Mouse (Mus musculus): ENCODE results near the gene Slc16a13.

Gene Slc16a13

DNA sequence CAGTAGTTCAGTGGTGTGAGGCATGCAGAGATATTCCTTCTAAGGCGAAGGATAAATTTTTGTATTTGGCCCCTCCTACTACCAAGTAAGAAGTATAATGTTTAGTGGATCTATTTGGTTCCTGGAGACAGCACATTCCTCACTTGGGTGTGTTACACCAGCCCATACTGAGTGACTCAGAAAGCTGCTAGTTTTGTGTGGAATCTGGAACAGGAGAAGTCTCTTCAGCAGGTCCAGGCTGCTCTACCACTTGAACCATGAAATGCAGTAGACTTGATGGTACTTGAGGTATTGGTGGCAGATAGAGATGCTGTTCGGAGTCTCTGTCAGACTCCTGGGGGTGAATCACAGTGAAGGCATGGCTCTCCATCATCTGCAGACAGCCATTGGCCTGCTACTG lies 10.2 kb downstream of the Slc16a13 start:
- no peak for DNase-seq (ENCODE audit: low spot score)

DNA sequence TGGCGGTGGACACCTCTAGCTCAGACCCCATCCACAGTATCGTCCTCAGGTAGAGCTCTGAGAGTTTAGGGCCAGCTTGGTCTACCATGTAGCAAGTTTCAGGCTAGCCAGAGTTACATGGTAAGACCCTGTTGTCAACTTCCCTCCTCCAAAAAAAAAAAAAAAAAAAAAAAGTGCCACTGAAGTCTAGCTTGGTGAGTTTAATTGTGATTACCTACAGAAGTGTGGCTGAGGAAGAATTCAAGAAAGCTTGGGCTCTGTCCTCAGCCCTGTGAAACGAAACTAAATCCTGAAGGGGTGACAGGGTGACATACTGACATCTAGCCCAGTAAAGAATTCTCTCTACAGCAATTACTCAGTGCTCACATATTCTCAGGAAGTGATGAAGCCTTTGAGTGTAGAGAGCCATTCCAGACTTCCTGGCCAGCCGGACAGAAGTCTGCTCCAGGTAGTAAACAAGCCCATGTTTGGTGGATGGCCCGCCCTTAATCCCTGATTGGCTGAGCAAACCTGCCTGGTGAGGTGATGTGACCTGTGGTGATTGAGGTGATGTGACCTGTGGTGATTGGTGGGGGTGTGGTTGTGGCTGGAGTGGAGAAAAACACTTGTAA lies 12.0 kb downstream of the Slc16a13 start:
- no peak for DNase-seq (ENCODE audit: low spot score)

DNA sequence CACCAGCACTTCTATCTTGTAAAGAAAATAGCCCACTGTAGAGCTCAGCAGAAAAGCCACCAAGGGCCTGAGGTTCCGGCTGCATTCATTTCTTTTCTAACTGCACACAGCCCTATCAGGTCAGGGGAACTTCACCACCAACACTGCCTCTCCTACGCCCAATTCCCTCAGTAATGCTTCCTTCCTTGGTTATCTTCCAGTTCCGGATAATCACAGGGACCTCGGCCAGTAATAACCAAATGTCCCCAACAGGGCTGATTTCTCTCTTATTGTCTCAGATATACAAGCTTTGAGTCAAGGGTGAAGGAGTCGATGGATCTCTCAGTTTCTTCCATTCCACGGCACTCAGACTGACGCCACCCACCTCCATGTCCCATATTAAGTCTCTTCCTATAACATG lies 13.6 kb downstream of the Slc16a13 start:
- DNase-seq (ENCODE audit: low spot score) = no peak

DNA sequence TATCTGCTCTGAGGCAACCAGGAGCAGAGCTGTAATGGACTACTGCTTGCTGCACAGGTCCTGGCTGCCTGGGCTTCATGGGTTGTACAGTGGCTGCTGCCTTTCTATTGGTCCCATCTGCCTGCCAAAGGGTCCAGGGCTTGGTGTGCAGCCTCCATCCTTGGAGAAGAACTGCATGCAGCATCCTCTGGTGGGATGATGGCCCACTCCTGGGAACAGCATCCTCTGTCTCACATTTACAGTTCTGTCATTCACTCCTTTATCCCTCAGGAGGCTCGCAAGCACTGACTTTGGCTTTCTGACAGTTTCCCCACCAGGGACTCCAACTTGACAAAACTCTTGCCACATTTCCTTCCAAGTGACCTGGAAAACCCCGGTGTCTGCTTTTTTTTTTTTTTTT lies 14.1 kb downstream of the Slc16a13 start:
- DNase-seq (ENCODE audit: low spot score) = no peak

DNA sequence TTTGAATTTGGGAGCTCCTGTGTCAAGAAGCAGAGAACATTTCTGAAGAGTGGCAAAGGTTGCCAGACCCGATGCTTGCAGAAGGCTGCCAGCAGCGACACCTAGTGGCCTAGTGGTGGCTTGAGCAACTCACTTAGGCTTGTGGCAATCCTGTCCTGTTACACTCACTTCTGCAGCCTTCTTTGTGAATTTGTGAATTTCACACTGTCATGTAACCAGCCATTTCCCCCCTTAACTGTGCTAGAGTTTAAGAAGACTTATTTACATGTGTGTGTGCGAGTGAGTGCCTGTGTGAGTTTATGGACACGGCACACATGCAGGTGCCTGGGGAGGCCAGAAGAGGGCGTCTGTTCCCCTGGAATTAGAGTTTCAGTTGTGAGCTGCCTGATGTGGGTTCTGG lies 19.2 kb downstream of the Slc16a13 start:
- no peak for DNase-seq (ENCODE audit: low spot score)

DNA sequence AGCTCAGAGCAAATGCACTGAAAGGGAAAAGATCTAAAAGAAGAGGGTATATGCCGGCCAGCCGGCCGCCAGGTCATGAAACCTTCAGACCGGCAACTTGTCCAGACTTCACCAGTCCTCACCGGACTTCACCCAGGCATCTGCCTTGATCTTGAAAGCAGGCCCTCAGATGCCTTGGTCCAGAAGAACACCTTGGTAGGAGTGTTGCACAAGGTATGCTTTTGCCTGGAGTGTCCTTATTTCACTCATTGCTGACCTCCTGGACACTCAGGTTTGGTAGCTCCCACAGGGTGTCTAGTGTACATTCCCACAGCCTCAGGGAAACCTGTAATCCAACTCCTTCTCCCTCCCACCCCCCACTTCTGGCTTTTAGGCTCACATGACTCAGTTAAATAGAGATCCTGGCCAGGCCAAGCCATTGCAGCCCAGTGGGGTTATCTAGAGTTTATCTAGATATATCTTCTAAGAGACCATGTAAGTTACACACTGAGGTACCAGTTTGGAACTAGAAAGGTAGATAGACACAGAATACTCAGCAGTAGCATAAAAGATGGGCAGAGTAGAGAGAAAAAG lies 20.7 kb downstream of the Slc16a13 start:
- no peak for DNase-seq (ENCODE audit: low spot score)

DNA sequence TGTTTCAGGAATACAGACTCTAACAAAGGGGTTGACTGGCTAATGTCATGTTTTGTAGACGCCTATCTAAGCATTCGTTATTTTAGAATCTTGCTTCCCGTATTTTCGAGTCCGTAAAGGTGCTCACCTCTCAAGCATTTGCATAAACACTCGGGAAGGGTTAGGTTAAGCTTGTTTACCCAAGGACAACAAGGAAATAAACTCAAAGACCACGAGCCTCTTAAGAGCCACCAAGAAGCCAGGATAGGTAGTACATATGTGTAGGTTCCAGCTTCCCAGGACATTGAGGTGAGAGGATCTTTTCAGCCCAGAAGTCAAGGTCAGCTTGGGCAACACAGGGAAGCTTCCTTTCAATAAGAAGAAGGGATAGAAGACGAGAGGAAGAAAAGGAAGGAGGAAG lies 21.8 kb downstream of the Slc16a13 start:
- no peak for DNase-seq (ENCODE audit: low spot score)

DNA sequence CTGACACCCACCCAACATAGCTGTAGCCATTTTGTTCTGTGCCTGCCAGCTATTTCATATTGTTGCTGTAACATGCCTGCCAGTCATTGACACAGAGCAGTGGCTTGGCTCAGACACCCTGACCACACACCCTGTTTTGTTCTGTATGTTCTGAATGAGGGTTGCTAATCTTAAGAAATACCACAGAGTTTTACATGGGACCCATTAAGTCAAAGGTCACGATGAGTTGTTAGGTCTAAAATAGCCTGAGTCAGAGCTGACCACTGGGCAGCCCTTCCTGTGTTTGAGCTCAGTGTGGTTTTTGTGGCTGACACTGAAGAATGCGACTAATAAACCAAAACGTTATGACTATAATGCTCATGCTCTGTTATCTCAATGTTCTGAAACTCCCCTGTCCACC lies 22.5 kb downstream of the Slc16a13 start:
- DNase-seq (ENCODE audit: low spot score) = no peak

DNA sequence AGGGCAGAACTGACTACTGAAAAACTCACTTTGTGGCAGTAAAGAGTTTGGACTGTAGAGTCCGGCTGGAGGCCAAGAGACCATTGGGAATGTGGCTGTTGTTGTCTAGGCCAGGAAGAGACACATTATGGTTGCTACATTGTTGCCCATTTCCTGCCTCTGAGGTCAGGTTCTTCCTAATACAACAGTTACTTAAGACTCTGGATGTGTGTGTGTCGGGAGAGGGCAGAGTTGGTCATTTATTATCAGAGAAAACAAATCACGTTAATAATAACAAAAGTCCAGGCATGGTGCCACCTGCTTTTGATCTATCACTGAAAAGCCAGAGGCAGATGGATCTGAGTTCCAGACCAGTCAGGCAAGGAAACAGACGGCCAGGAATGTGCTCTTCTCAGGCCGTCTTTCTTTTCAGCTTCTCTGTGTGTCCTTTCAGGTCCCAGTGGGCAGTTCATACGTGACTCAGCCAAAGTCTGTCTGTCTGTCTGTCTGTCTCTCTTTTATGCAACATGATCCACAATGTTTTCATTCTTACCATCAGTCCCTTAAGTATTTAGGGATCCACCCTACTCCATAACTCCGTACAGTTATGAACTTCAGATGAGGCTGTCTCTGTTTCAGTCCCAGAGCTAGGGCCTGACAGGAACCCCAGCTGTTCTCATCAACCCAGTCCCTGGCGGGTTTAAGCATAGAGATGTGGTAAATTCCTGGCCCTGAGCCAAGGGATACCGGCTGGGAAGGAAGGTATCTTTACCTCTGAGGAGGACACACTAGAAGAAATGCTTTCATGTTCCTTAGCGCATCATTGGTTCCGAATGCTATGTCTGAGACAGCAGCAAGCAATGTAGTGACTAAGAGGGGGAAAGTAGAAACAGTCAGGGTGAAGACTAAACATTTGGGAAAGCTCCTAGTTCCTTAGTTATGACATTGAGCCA lies 27.2 kb downstream of the Slc16a13 start:
- no peak for DNase-seq (ENCODE audit: low spot score)

DNA sequence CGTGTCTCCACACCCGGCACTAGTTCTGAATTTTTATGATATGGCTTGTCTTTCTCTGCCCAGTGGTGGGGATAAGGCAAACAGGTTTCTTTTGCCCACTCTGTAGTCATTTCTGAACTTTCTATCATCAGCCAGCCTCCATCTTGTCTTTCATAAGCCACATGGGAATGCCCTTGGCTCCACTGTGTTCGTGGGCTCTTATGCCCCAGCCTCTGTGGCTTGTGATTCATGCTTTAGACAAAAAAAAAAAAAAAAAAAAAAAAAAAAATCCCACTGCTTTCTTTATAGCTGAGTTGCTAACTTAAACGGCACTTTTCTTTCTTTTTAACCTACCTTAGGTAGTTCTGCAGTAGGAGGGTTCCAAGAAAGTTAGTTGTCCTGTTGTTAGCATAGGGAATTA lies 28.7 kb downstream of the Slc16a13 start:
- DNase-seq (ENCODE audit: low spot score) = no peak

DNA sequence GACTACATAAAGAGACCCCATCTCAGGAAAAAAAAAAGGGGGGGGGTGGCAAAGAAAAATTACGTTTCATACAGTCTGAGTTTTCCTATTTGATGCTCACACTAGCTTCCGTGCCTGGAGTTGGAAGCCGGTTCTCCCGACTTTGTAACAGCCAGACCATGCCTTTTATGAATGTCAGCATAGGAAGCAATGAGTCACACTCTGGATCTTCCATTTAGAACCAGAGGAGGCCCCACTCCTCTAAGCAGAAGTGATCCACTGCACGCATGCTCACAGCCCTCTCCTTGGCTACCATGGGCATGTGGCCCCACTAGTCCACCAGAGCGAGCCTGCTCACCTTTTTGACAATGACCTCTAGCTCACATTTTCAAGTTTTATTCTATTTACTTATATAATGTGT lies 29.7 kb downstream of the Slc16a13 start:
- DNase-seq (ENCODE audit: low spot score) = no peak

DNA sequence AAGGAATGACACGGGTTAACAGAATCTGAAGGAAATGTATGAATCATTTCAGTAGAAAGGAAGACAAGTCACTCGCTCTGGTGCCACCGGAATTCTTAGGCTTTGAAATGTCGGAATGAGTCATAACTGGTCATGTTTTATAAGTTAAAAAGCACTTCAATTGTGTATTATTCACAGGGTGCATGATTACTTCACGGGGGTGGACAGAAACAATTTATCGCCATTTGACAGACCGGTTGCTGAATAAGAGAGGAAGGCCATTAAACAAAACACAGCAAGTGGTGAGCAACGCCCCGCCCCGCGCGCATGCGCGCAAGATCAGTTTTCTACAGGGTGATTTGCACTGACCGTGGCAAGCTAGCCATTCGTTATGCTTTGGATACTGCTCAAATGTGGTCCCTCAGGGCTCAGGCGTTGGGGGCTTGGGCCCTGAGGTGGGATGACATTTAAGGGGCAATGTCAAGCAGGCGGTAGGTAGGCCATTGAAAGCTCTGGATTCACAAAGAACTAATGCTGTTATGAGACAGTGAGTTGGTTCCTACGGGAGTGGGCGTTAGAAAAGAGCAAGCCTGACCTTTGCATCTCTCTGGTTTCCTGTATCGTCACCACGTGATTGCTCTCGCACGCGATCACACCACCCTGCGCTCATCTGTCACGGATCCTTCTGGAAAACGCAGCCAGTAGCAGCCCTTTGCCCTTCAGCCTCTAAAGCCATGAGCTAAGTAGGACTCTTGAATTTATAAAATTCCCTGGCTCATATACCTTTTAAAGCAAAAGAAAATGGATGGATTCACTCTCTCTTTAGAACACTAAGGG lies 31.3 kb downstream of the Slc16a13 start:
- DNase-seq (ENCODE audit: low spot score) = no peak

DNA sequence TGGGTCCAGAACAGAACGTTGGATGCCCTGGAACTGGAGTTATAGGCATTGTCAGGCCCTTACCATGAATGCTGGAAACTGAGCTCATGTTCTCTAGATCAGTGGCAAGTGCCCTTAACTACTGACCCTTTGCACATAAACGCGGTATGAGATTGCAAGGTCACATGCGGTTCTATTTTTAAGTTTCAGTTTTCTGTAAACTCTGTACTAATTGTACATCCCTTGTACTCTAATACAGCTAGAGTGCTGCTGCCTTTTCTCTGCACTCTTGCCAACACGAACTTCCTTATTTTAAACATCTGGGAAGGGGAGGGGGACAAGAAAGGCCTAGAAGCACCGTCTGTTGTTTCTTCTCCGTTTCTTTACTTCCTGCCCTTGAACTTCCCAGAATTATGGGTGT lies 35.7 kb downstream of the Slc16a13 start:
- DNase-seq (ENCODE audit: low spot score) = no peak

DNA sequence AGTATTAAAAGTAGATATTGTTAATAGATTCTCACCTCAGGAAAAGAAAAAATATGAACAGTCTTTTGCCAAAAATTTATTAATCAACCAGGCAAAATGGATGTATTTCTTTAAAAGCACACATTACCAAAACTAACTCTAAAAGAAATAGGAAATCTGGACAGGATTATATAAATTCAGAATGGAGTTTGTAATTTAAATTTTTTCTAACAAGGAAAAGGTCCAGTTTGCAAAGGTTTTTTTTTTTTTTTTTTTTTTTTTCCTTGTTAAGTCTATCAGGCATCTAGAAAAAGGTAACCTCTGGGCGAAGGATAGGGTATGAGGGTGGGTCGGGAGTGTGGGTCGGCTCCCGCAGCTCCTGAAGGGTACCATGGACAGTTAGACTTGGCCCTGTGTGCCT lies 40.4 kb downstream of the Slc16a13 start:
- DNase-seq (ENCODE audit: low spot score) = no peak

DNA sequence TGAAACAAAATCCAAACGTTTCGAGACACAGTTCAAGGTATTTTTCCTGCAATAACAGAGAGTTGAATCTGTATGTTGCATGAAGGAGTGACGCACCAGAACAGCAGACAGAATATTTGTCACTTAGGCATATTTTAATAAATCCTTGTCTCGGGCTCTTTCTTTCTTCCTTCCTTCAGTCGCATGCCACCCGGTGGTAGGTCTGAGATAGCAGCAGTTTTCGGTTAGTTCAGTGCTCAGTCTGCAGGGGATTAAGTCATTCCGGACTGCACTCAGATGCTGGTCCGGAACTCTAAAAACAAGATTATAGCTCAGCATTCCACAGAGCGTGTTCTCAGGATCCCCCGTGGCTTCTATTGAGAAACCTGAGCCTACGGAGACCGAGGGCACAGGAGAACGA lies 41.5 kb downstream of the Slc16a13 start:
- DNase-seq (ENCODE audit: low spot score) = no peak

DNA sequence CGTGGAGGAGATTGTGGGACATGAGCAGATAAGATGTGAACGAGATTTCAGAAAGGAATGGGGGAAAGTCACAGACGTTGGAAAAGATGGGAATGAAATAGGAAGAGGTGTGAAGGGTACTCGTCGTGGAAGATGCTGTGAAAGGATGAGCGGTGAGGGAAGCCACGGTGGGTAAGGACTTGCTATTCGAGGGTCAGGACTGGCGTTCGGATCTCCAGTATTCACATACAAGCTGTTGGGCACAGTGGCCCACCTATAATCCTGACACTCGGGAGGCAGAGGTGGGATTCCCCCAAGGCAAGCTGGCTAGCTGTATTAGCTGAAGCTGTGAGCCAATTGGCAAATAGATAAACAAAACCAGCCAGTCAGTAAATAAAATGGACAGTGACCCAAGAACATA lies 42.1 kb downstream of the Slc16a13 start:
- DNase-seq (ENCODE audit: low spot score) = no peak

DNA sequence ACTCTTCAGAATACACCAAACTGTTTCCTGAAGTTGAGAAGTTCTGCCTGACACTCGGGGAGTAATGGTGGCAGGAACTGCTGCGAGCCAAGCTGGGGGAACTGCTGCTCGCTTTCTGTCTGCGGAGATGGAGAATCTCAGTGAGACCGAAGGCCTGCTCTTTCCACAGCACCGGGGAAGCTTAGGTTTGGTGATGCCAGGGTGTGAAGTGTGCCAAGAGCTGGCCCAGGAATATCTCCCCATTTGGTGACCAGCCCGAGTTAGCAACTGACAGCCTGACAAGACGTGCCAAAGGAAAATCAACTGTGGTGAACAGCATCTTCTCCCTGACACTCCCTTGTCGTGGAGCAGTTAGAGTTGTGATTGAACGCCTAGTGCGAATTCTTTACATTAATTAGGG lies 42.6 kb downstream of the Slc16a13 start:
- DNase-seq (ENCODE audit: low spot score) = no peak

DNA sequence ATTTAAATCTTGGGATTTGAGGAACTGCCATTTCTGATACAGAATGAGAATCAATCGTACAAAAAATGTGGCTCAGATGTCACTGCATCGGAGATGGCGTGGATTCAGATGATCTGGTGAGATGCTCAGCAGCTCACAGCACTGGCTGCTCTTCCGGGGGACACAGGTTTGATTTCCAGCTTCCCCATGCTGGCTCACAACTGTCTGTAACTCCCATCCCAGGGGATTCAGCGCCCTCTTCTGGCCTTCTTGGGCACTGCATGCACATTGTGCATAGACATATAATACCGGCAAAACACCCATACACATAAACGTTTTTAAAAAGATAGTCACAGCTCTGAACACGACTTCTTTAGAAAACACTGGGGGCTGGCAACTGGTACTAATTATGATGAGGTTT lies 43.2 kb downstream of the Slc16a13 start:
- no peak for DNase-seq (ENCODE audit: low spot score)

DNA sequence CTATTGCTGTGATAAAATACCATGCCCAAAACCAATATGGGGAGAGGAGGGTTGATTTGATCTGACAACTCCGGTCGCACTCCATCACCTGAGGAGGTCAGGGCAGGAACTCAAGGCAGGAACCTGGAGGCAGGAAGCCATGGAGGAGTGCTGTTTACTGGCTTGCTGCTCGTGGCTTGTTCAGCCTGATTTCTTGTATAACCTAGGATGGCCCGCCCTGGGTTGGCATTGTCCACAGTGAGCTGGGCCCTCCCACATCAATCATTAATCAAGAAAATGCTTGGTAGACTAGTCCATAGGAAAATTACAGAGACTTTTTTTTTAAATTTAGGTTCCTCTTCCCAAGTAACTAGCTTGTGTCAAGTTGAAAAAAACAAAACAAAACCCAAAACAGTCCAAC lies 46.4 kb downstream of the Slc16a13 start:
- DNase-seq (ENCODE audit: low spot score) = no peak

DNA sequence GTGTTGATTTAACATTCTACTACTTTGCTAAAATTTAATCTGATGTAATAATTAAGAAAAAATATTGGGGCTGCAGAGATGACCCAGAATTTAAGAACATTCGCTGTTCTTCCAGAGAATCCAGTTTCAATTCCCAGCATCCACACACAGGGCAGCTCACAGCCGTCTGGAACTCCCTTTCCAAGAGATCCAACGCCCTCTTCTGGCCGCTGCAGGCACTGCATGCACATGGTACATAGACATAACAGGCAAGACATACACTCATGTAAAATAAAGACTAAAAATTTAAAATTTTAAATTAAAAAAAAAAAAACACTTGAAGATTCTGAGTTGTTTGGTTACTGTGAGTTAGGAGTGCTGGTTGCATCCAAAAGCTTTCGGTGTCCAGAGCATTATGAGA lies 48.6 kb downstream of the Slc16a13 start:
- no peak for DNase-seq (ENCODE audit: low spot score)

DNA sequence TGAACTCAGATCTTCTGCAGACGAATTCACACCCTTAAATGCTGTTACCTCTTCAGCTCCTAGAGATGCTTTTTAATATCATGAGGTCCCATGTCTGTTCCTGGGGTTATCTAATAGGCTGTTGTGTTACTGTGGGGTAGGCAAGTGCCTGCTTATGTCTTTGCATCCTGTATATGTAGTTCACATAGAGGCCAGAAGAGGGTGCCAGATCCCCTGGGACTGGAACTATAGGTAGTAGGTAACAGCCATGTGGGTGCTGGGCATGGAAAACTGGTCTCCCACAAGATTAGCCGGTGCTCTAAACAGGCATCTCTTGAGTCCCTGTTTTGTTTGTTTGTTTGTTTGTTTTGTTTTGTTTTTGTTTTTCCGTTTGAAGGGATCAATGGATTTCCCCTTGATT lies 49.0 kb downstream of the Slc16a13 start:
- no peak for DNase-seq (ENCODE audit: low spot score)

DNA sequence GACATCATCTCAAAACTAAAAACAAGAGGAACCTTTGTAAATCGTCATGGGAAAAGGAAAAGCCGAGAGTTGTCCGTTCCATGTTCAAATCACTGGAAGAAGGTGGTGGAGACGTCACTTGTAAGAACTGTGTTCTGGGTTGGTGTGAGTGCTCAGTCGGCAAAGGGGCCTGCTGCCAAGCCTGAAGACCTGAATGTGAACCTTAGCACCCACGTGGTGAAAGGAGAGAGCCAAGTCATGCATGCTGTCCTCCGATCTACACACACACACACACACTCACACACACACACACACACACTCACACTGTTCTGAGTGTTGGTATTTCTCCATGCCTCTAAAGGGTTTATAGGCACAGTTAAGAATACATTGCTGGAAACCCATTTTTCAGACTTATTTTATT lies 49.7 kb downstream of the Slc16a13 start:
- DNase-seq (ENCODE audit: low spot score) = no peak

DNA sequence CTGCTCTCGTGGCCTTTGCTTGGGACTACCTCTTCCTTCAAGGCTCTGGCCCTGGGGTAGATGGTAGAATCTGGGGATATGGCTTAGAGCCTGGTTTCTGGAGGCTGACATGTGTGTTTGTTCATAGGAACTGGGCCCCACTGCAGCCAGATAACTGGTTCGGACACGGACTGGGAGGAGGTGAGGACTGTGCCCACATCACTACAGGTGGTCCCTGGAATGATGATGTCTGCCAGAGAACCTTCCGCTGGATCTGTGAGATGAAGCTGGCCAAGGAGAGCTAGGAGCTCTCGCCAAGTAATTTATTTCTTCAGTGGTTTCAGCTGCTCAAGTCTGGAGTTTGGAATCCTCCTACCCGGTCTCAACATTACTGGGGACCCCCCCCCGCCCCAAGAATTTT lies 50.6 kb downstream of the Slc16a13 start:
- no peak for DNase-seq (ENCODE audit: low spot score)
